Mouse (Mus musculus): ENCODE measurements around the gene H2al2a. TPM values are rescaled to one million over a fixed set of nuclear protein-coding genes. Genes with fewer than 3 reads are reported as not detected.

Gene H2al2a
- not detected in 2 replicates for polyA plus RNA-seq (2015; fragmentation: Nextera tagmentation; extraction: Ambion mirVana)

GRCm38 (mm10) chr2:17996858-17997257 lies at the start of gene H2al2a:
H2al2a (minus strand) TSS chr2:17996958.
- Histone ChIP-seq H3K9ac (no peak within 1 kb of the TSS), H3K4me1 (no peaks in the 10 kb centered on the region), H3K9me3 (no peaks in the 10 kb centered on the region), H3K36me3 (no peaks in the 10 kb centered on the region), H3K4me3 (no peak within 1 kb of the TSS), H3K4me2 (no peak within 1 kb of the TSS), H3K27ac (replicated peaks) (no peak within 1 kb of the TSS), H3K27me3 (replicated peaks) (no peaks in the 10 kb centered on the region)
- no peak for ATAC-seq (ENCODE audit: extremely low read depth, insufficient number of reproducible peaks, low FRiP score, low TSS enrichment)

- Histone ChIP-seq H3K27me3 (replicated peaks) (no peaks in the 10 kb centered on the region), H3K4me1 (peaks cover 57% of the 10 kb centered on the region), H3K36me3 (no peaks in the 10 kb centered on the region), H3K4me3 (peak overlapping the region; percentile 98), H3K4me2 (peak overlapping the region; percentile 93), H3K27ac (replicated peaks) (peak overlapping the region; percentile 100), H3K9ac (peak overlapping the region; percentile 100), H3K9me3 (no peaks in the 10 kb centered on the region)
- ATAC-seq (ENCODE audit: extremely low read depth, insufficient number of reproducible peaks, low FRiP score, low TSS enrichment): no peak
- WGBS: 3% methylated on average over 4 of the region's 4 CpGs
Measured at GRCm38 (mm10) chr2:18046186-18046585, 49.4 kb upstream of the H2al2a start.

DNA sequence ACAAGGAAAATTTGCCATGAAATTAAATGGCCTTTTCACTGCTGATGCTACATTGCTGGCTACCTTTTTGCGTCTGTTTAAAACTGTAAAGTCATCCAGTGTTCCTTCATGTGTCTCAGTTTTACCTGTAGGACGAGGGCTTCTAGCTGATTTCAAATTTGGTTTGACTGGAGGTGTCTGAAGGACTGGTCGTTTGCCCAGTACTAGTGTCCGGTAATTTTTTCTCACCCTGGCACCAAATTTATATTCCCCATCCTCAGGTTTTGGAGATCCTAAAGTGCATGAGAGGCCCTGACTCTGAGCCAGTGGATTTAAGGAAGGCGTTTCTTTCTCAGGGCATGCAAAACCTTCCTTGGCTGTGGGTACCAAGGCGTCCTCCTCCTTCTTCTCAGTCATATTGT lies 49.0 kb upstream of the H2al2a start:
- Histone ChIP-seq H3K4me3 (peak overlapping the region; percentile 98), H3K9me3 (no peaks in the 10 kb centered on the region), H3K4me1 (peaks cover 57% of the 10 kb centered on the region), H3K27me3 (replicated peaks) (no peaks in the 10 kb centered on the region), H3K36me3 (no peaks in the 10 kb centered on the region), H3K4me2 (peak overlapping the region; percentile 93), H3K9ac (peak overlapping the region; percentile 100), H3K27ac (replicated peaks) (peak overlapping the region; percentile 100)
- WGBS: 15% methylated on average over 6 of the region's 6 CpGs
- ATAC-seq (ENCODE audit: extremely low read depth, insufficient number of reproducible peaks, low FRiP score, low TSS enrichment): no peak

DNA sequence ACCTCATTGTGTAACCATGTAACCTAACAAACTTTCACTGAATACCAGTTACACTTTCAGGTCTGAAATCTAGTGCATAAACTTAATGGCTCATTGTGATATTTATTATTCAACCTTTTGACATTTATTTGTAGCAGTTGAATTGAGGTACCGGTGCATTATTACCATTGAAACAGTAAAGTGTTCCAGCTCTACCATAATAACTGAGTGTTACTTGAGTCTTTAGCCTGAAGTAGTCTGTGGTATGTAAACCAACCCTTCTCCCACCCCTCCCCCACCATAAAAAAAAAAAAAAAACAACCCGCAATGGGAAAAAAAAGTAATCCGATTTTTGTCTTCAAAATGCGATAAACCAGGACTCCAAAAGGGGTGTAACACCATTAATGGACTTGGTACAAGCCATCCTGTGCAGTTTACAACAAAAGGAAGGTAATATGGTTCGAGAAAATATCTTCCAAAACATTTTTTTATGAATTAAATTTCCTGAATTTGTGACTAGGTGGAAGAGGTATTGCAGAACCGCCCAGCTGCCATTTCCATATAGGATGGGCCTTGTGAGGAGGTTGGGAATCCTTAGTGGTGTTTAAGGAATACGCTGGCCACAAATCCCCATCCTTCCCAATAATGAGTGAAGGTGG lies 48.5 kb upstream of the H2al2a start:
- no peaks in the 10 kb centered on the region for H3K27me3 ChIP-seq (replicated peaks)
- no peaks in the 10 kb centered on the region for H3K9me3 ChIP-seq
- peaks cover 57% of the 10 kb centered on the region for H3K4me1 ChIP-seq
- WGBS: 18% methylated on average over 7 of the region's 7 CpGs
- H3K36me3 ChIP-seq: no peaks in the 10 kb centered on the region
- H3K4me3 ChIP-seq: peak overlapping the region; percentile 98
- peak overlapping the region; percentile 100 for H3K9ac ChIP-seq
- no peak for ATAC-seq (ENCODE audit: extremely low read depth, insufficient number of reproducible peaks, low FRiP score, low TSS enrichment)
- peak overlapping the region; percentile 100 for H3K27ac ChIP-seq (replicated peaks)
- peak overlapping the region; percentile 93 for H3K4me2 ChIP-seq

DNA sequence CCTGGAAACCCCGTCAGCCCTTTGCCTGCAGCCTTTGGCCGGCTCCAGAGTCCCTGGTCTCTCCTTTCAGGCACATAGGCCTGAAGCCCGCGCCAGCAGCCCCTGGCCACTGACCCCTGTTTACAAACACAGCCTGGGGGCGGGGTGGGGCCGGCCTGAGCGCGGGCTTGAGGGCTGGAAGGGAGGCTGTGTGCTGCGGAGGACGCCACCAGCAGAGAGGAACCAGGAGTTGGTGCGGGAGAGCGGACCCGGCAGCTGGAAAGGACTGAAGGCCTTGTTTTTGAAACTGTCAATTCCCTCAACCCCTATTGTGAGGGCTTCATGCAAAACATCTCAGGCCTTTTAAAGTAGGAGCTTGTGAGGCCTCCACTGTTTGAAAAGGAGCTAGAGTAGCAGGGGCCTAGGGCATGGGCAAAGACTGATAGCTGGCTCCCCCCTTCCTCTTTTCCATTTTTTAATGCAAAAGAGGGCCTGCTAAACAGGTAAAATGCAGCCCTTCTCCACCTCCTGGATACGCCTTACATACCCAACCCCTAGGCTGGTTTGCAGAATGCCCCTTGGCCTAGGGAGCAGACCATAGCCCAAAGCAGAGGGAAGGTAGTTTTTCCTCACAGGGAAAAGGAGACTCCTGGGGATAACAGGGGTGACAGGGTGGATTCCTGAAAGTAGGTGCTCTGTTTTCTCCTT lies 44.6 kb upstream of the H2al2a start:
- no peak for ATAC-seq (ENCODE audit: extremely low read depth, insufficient number of reproducible peaks, low FRiP score, low TSS enrichment)
- H3K4me3 ChIP-seq: peak overlapping the region; percentile 30
- H3K9ac ChIP-seq: peak overlapping the region; percentile 87
- H3K27ac ChIP-seq (replicated peaks): peak overlapping the region; percentile 79
- no peaks in the 10 kb centered on the region for H3K9me3 ChIP-seq
- H3K36me3 ChIP-seq: no peaks in the 10 kb centered on the region
- no peaks in the 10 kb centered on the region for H3K27me3 ChIP-seq (replicated peaks)
- WGBS: 18% methylated on average over 14 of the region's 14 CpGs
- peaks cover 77% of the 10 kb centered on the region for H3K4me1 ChIP-seq
- peak overlapping the region; percentile 93 for H3K4me2 ChIP-seq

DNA sequence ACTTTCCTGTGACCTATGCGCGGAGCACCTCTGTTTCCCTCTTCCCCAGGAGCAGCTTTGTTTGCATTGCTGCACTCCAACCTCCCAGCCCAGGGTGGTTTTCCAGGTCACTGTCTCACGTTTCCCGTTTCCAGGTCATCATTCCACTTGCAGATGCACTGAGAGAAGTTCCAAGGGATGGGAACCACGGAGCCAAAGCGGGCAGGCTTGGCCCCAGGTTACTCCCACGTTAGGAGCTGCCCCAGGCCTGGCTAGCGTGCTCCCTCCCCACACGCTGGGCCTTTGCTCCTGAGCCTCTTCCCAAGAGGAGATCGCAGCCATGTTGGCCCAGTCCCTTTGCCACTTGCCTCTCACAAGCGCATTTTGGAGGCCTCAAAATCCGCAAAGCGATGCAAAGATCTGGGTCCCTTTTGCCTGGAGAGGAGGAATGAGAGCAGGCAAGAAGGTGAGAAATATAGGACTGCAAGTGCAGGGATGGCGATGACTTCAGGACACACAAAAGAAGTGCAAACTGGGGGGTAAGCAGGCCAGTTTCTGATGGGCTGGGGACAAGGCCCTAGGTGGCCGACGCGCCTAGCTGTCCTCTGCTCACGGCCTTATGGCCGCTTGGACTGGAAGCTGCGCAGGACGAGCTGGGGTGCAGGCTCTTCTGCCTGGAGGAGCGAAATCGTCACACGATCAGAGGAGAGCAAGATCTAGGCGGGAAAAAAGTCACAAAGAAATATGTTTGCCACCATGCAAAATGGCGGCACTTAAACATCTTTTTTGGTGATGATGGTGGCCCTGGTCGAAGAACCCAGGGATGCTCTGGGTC lies 43.8 kb upstream of the H2al2a start:
- WGBS: 38% methylated on average over 27 of the region's 27 CpGs
- Histone ChIP-seq H3K9ac (peak overlapping the region; percentile 87), H3K4me3 (peak overlapping the region; percentile 30), H3K4me2 (peak overlapping the region; percentile 93), H3K9me3 (no peaks in the 10 kb centered on the region), H3K27me3 (replicated peaks) (no peaks in the 10 kb centered on the region), H3K36me3 (no peaks in the 10 kb centered on the region), H3K27ac (replicated peaks) (peak overlapping the region; percentile 79), H3K4me1 (peaks cover 77% of the 10 kb centered on the region)
- no peak for ATAC-seq (ENCODE audit: extremely low read depth, insufficient number of reproducible peaks, low FRiP score, low TSS enrichment)

DNA sequence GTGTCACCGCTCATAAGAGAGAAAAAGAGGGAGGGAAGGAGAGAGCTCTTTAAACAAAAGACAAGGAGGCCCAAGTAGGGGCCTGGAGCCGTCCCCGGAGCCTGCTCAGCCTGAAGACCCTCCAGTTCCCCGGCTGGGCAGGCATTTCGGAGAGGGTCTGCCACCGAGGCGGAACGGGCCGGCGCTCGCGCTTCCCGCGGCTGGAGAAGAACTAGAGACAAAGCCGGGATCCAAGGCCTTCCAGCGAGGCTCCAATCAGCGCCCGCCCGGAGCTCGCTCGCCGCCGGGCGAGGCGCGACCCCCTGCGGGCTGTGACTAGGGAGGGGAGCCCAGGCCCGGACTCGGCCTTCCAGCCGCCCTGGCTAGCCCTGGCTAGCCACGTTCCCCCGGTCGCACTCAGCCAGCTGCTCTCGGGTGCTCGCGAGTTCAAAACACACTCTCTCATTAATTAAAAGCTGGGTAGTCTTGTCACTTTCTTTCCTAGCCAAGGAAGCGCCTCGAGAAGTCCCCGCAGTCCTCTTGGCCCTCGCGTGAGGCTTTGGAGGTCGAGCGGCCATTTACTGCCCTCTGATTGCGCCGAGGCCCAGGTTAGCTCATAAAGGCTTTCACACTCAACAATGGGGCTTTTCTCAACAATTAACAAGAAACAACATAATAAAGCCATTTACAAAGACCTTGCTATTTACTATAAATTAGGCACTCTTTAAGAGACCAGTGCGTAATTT lies 43.0 kb upstream of the H2al2a start:
- Histone ChIP-seq H3K27me3 (replicated peaks) (no peaks in the 10 kb centered on the region), H3K9me3 (no peaks in the 10 kb centered on the region), H3K4me3 (peak overlapping the region; percentile 42), H3K27ac (replicated peaks) (peak overlapping the region; percentile 63), H3K9ac (peak overlapping the region; percentile 87), H3K4me2 (peak overlapping the region; percentile 93), H3K4me1 (peaks cover 75% of the 10 kb centered on the region), H3K36me3 (no peaks in the 10 kb centered on the region)
- ATAC-seq (ENCODE audit: extremely low read depth, insufficient number of reproducible peaks, low FRiP score, low TSS enrichment): no peak
- 9% methylated on average over 46 of the region's 46 CpGs for WGBS

DNA sequence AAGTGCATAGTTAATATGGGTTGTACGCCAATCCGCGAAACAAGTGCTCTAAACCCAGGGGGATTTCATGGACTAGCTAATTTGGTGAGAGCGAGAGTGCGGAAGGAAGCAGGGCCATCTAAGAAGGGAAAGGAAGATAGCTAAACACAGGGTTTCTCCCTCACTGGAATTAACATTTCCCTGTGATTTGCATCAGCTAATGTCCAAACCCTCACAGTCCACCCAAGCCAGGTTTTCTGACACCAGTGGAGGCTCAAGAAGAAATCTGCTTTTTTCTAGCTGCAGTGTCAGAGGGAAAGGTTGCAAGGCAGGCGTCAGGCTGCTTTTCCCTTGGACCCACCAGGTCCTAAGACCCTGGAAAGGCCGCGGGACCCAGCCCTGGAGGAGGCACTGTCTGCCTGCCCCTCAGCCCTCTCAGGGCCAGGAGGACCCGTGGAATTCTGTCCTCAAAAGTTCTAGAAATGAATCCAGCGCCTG lies 42.2 kb upstream of the H2al2a start:
- H3K9ac ChIP-seq: peak overlapping the region; percentile 87
- H3K27ac ChIP-seq (replicated peaks): peak overlapping the region; percentile 63
- H3K9me3 ChIP-seq: no peaks in the 10 kb centered on the region
- peaks cover 67% of the 10 kb centered on the region for H3K4me1 ChIP-seq
- no peaks in the 10 kb centered on the region for H3K36me3 ChIP-seq
- peak overlapping the region; percentile 93 for H3K4me2 ChIP-seq
- 54% methylated on average over 10 of the region's 10 CpGs for WGBS
- ATAC-seq (ENCODE audit: extremely low read depth, insufficient number of reproducible peaks, low FRiP score, low TSS enrichment): no peak
- no peaks in the 10 kb centered on the region for H3K27me3 ChIP-seq (replicated peaks)
- peak overlapping the region; percentile 42; the same call in 1 of the 2 replicates for H3K4me3 ChIP-seq

- Histone ChIP-seq H3K9me3 (no peaks in the 10 kb centered on the region), H3K27ac (replicated peaks) (no peak overlapping the region), H3K9ac (no peak overlapping the region), H3K27me3 (replicated peaks) (no peaks in the 10 kb centered on the region), H3K4me1 (peaks cover 68% of the 10 kb centered on the region), H3K4me2 (no peak overlapping the region), H3K36me3 (no peaks in the 10 kb centered on the region), H3K4me3 (no peak overlapping the region)
- 49% methylated on average over 3 of the region's 3 CpGs for WGBS
- no peak for ATAC-seq (ENCODE audit: extremely low read depth, insufficient number of reproducible peaks, low FRiP score, low TSS enrichment)
Measured at GRCm38 (mm10) chr2:18038141-18038752, 41.5 kb upstream of the H2al2a start.

DNA sequence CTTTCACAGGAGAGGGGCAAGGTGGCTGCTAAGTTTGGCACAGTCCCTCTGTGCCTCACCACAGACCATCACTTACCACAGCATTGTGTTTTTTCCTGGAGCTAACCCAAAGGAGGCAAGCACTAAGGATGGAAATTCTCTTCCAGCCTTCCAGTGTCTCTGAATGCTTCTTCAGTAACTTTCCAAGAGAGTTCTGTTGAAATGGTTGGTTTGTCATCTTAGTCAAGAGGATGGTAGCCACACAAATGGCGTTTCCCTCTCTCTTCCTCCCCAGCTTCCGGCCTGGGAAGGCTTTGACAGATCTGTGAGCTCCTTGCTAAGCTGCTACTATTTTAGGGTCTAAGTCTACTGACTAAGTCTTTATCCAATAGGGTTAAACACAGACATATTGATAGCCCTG lies 40.7 kb upstream of the H2al2a start, which contains the start of gene A930004D18Rik:
A930004D18Rik (minus strand) TSS at position 247 of the 400 bp plus-strand sequence.
- no peaks in the 10 kb centered on the region for H3K36me3 ChIP-seq
- no peak within 1 kb of the TSS for H3K27ac ChIP-seq (replicated peaks)
- ATAC-seq (ENCODE audit: extremely low read depth, insufficient number of reproducible peaks, low FRiP score, low TSS enrichment): no peak
- 20% methylated on average over 2 of the region's 2 CpGs for WGBS
- no peak within 1 kb of the TSS for H3K4me2 ChIP-seq
- no peak within 1 kb of the TSS for H3K4me3 ChIP-seq
- no peaks in the 10 kb centered on the region for H3K27me3 ChIP-seq (replicated peaks)
- no peak within 1 kb of the TSS for H3K9ac ChIP-seq
- H3K9me3 ChIP-seq: no peaks in the 10 kb centered on the region
- peaks cover 68% of the 10 kb centered on the region for H3K4me1 ChIP-seq

All from heart, embryonic 13.5 days (tissue).